Mouse (Mus musculus): ENCODE data around the gene Stau1. TPM values are rescaled to one million over a fixed set of nuclear protein-coding genes. Genes with fewer than 3 reads are reported as not detected.

Stau1 gene
- polyA plus RNA-seq (2015; fragmentation: Nextera tagmentation; extraction: Ambion mirVana): 118 and 124 TPM in 2 replicates

- H3K4me3 ChIP-seq: peak within 1 kb of the TSS; percentile 80
- no peaks in the 10 kb centered on the region for H3K36me3 ChIP-seq
- H3K4me1 ChIP-seq: peaks cover 41% of the 10 kb centered on the region
- H3K27me3 ChIP-seq: 0 out of 2 replicates have a peak, but pooled peaks cover under 1% of the 10 kb centered on the region
- under 1% methylated on average over 71 of the region's 88 CpGs for WGBS
- peak within 1 kb of the TSS; percentile 95 for H3K27ac ChIP-seq (replicated peaks)
- no peaks in the 10 kb centered on the region for H3K9me3 ChIP-seq
- peak within 1 kb of the TSS; percentile 87 for H3K9ac ChIP-seq (replicated peaks)
- ATAC-seq (replicated peaks): peak; percentile 100
- peak within 1 kb of the TSS; percentile 80 for H3K4me2 ChIP-seq (replicated peaks)
These were observed at the start of gene Stau1 for GRCm38 (mm10) chr2:166995796-166996532. Stau1 (minus strand) TSS chr2:166996299.

- Histone ChIP-seq H3K4me2 (replicated peaks) (no peak overlapping the region), H3K9ac (replicated peaks) (no peak overlapping the region), H3K27me3 (no peaks in the 10 kb centered on the region), H3K4me3 (no peak overlapping the region), H3K9me3 (no peaks in the 10 kb centered on the region), H3K36me3 (peaks cover 91% of the 10 kb centered on the region), H3K4me1 (no peaks in the 10 kb centered on the region), H3K27ac (replicated peaks) (no peak overlapping the region)
- 94% methylated on average over 12 of the region's 12 CpGs for WGBS
- ATAC-seq (replicated peaks): no peak
These were observed 47.5 kb upstream of the Stau1 start for GRCm38 (mm10) chr2:167043400-167044121.

- H3K4me1 ChIP-seq: no peaks in the 10 kb centered on the region
- no peak overlapping the region for H3K9ac ChIP-seq (replicated peaks)
- 94% methylated on average over 8 of the region's 8 CpGs for WGBS
These were observed 43.3 kb upstream of the Stau1 start for GRCm38 (mm10) chr2:167039386-167039785.

GRCm38 (mm10) chr2:167038716-167039115, 42.6 kb upstream of the Stau1 start:
- Histone ChIP-seq H3K4me1 (no peaks in the 10 kb centered on the region), H3K9me3 (no peaks in the 10 kb centered on the region), H3K27ac (replicated peaks) (no peak overlapping the region), H3K4me3 (no peak overlapping the region), H3K4me2 (replicated peaks) (no peak overlapping the region), H3K9ac (replicated peaks) (no peak overlapping the region), H3K27me3 (no peaks in the 10 kb centered on the region), H3K36me3 (peaks cover 98% of the 10 kb centered on the region)
- WGBS: 93% methylated on average over 7 of the region's 7 CpGs
- ATAC-seq (replicated peaks): no peak

More at GRCm38 (mm10) chr2:167039386-167039785, 43.3 kb upstream of the Stau1 start:
- Histone ChIP-seq H3K9me3 (no peaks in the 10 kb centered on the region), H3K27ac (replicated peaks) (no peak overlapping the region), H3K4me2 (replicated peaks) (no peak overlapping the region), H3K27me3 (no peaks in the 10 kb centered on the region), H3K4me3 (no peak overlapping the region), H3K36me3 (peaks cover 98% of the 10 kb centered on the region)
- no peak for ATAC-seq (replicated peaks)

GRCm38 (mm10) chr2:167038297-167038696, 42.2 kb upstream of the Stau1 start:
- ATAC-seq (replicated peaks): no peak
- no peak overlapping the region for H3K4me3 ChIP-seq
- H3K4me1 ChIP-seq: no peaks in the 10 kb centered on the region
- no peaks in the 10 kb centered on the region for H3K27me3 ChIP-seq
- no peak overlapping the region for H3K4me2 ChIP-seq (replicated peaks)
- peaks cover 99% of the 10 kb centered on the region for H3K36me3 ChIP-seq
- H3K9ac ChIP-seq (replicated peaks): no peak overlapping the region
- no peaks in the 10 kb centered on the region for H3K9me3 ChIP-seq
- no peak overlapping the region for H3K27ac ChIP-seq (replicated peaks)
- WGBS: 87% methylated on average over 6 of the region's 6 CpGs

GRCm38 (mm10) chr2:167037710-167038109, 41.6 kb upstream of the Stau1 start:
- ATAC-seq (replicated peaks): no peak
- Histone ChIP-seq H3K36me3 (peaks cover 95% of the 10 kb centered on the region), H3K27ac (replicated peaks) (no peak overlapping the region), H3K9ac (replicated peaks) (no peak overlapping the region), H3K9me3 (no peaks in the 10 kb centered on the region), H3K4me1 (no peaks in the 10 kb centered on the region), H3K4me2 (replicated peaks) (no peak overlapping the region), H3K4me3 (no peak overlapping the region), H3K27me3 (no peaks in the 10 kb centered on the region)
- 95% methylated on average over 12 of the region's 12 CpGs for WGBS

GRCm38 (mm10) chr2:167030507-167030906, 34.4 kb upstream of the Stau1 start:
- WGBS: 90% methylated on average over 4 of the region's 4 CpGs
- no peaks in the 10 kb centered on the region for H3K9me3 ChIP-seq
- H3K36me3 ChIP-seq: peaks cover 85% of the 10 kb centered on the region
- H3K27ac ChIP-seq (replicated peaks): no peak overlapping the region
- no peaks in the 10 kb centered on the region for H3K4me1 ChIP-seq
- no peak overlapping the region for H3K9ac ChIP-seq (replicated peaks)
- H3K4me2 ChIP-seq (replicated peaks): no peak overlapping the region
- H3K4me3 ChIP-seq: no peak overlapping the region
- no peak for ATAC-seq (replicated peaks)
- H3K27me3 ChIP-seq: no peaks in the 10 kb centered on the region

- no peak for ATAC-seq (replicated peaks)
- H3K27ac ChIP-seq (replicated peaks): no peak overlapping the region
- H3K4me3 ChIP-seq: no peak overlapping the region
- H3K9ac ChIP-seq (replicated peaks): no peak overlapping the region
- H3K4me1 ChIP-seq: no peaks in the 10 kb centered on the region
- peaks cover 81% of the 10 kb centered on the region for H3K36me3 ChIP-seq
- no peaks in the 10 kb centered on the region for H3K9me3 ChIP-seq
- 94% methylated on average over 7 of the region's 7 CpGs for WGBS
- no peaks in the 10 kb centered on the region for H3K27me3 ChIP-seq
- no peak overlapping the region for H3K4me2 ChIP-seq (replicated peaks)
These were observed 32.5 kb upstream of the Stau1 start for GRCm38 (mm10) chr2:167028553-167028952.

GRCm38 (mm10) chr2:167019396-167019795, 23.3 kb upstream of the Stau1 start:
- no peak for ATAC-seq (replicated peaks)
- Histone ChIP-seq H3K9ac (replicated peaks) (no peak overlapping the region), H3K27me3 (no peaks in the 10 kb centered on the region), H3K4me2 (replicated peaks) (no peak overlapping the region), H3K4me3 (no peak overlapping the region), H3K27ac (replicated peaks) (no peak overlapping the region), H3K4me1 (peaks cover 25% of the 10 kb centered on the region), H3K36me3 (peaks cover 56% of the 10 kb centered on the region), H3K9me3 (no peaks in the 10 kb centered on the region)
- WGBS: 94% methylated on average over 10 of the region's 10 CpGs

- peak overlapping the region; percentile 93 for H3K4me2 ChIP-seq (replicated peaks)
- H3K4me3 ChIP-seq: peak overlapping the region; percentile 95
- ATAC-seq (replicated peaks): peak; percentile 78
- no peaks in the 10 kb centered on the region for H3K27me3 ChIP-seq
- H3K27ac ChIP-seq (replicated peaks): peak overlapping the region; percentile 80; the same call in 1 of the 2 replicates
- 0% methylated on average over 18 of the region's 21 CpGs for WGBS
- no peaks in the 10 kb centered on the region for H3K9me3 ChIP-seq
- H3K4me1 ChIP-seq: peaks cover 25% of the 10 kb centered on the region
- H3K9ac ChIP-seq (replicated peaks): peak overlapping the region; percentile 78
- H3K36me3 ChIP-seq: peaks cover 22% of the 10 kb centered on the region
These were observed 19.3 kb upstream of the Stau1 start for GRCm38 (mm10) chr2:167015382-167015718.

- 2% methylated on average over 37 of the region's 37 CpGs for WGBS
- peaks cover 25% of the 10 kb centered on the region for H3K4me1 ChIP-seq
- peak within 1 kb of the TSS; percentile 93 for H3K4me2 ChIP-seq (replicated peaks)
- no peaks in the 10 kb centered on the region for H3K9me3 ChIP-seq
- peak within 1 kb of the TSS; percentile 80 for H3K27ac ChIP-seq (replicated peaks)
- peak within 1 kb of the TSS; percentile 95 for H3K4me3 ChIP-seq
- H3K36me3 ChIP-seq: peaks cover 17% of the 10 kb centered on the region
- no peaks in the 10 kb centered on the region for H3K27me3 ChIP-seq
- ATAC-seq (replicated peaks): peak; percentile 88
- H3K9ac ChIP-seq (replicated peaks): peak within 1 kb of the TSS; percentile 78
These were observed 18.7 kb upstream of the Stau1 start, which contains the start of gene Ddx27 for GRCm38 (mm10) chr2:167014702-167015381. Ddx27 (plus strand) TSS chr2:167015193.

- no peak overlapping the region for H3K27ac ChIP-seq (replicated peaks)
- H3K4me3 ChIP-seq: no peak overlapping the region
- 86% methylated on average over 3 of the region's 3 CpGs for WGBS
- peaks cover 5% of the 10 kb centered on the region for H3K4me1 ChIP-seq
- H3K36me3 ChIP-seq: no peaks in the 10 kb centered on the region
- no peak overlapping the region for H3K4me2 ChIP-seq (replicated peaks)
- H3K27me3 ChIP-seq: no peaks in the 10 kb centered on the region
- H3K9ac ChIP-seq (replicated peaks): no peak overlapping the region
- no peak for ATAC-seq (replicated peaks)
- no peaks in the 10 kb centered on the region for H3K9me3 ChIP-seq
These were observed 14.4 kb upstream of the Stau1 start for GRCm38 (mm10) chr2:167010546-167010945.

Data from forebrain, embryonic 15.5 days (tissue).